Mouse (Mus musculus) hindlimb bud, embryonic 11.5 days (tissue): ENCODE data around the gene Atpaf2.

Experiments used
- DNase-seq: peaks from one replicate; pipeline ENCODE4 v3.0.0-alpha.2; 2012; ENCODE audit warnings: low read depth, low spot score; ENCODE audit errors: extremely low spot score

Gene Atpaf2

GRCm38 (mm10) chr11:60397172-60397571 is 21.1 kb downstream of the Atpaf2 start:
- no peak for DNase-seq

- DNase-seq: no peak
These were observed 21.7 kb downstream of the Atpaf2 start for GRCm38 (mm10) chr11:60396546-60396945.

- DNase-seq: no peak
These were observed 26.9 kb downstream of the Atpaf2 start for GRCm38 (mm10) chr11:60391346-60391745.

DNA sequence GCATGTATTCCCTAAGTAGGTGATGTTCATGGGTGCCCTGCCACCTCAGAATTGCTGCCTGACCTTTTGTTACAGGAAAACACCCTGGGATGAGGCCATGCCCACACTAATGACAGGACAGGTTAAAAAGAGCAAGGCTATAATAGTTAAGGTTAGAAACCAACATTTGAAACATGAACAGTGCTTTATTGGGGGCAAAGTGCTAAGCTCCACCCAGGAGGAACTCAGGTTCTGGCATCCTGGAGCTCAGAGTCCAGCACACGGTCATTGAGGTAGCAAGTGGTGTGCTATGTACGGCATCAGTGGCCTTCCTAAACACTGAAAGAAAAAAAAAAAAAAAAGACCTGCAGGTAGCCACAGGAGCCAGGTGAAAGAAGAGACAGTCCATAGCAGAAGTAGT is 30.3 kb downstream of the Atpaf2 start:
- no peak for DNase-seq

DNA sequence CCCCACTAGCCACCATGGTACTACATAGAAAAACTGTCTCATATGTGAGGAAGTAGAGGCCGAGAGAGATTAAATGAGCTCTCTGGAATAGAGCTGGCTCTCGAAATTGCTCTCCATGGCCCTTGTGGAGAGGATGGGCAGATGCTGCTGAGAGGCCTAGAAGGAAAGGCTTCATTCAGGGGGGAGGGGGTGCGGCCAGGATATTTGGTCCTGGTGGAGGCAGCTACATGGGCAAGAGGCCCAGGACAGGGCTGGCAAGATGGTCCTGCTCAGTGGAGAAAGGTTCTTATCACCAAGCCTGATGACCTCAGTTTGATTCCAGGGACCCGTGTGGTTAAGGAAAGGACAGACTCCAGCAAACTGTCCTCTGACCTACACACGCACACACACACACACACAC is 32.3 kb downstream of the Atpaf2 start:
- DNase-seq: no peak

- no peak for DNase-seq
These were observed 33.4 kb downstream of the Atpaf2 start for GRCm38 (mm10) chr11:60384762-60385421.

DNA sequence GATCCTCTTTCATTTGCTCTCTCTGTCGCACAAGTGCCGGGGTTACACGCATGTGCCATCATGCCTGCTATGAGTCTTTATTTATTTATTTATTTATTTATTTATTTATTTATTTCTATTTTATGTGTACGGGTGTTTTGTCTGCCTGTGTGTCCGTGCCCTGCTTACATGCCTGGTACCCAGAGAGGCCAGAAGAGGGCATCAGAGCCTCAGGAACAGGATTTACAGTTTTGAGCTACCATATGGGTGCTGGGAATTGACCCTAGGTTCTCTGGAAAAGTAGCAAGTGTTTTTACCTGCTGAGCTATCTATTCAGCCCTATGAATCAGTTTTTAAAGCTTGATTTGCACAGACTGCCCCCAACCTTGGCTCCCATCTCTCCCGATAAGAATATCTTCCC is 34.7 kb downstream of the Atpaf2 start:
- DNase-seq: no peak

GRCm38 (mm10) chr11:60374481-60374880 is 43.8 kb downstream of the Atpaf2 start:
- DNase-seq: no peak

DNA sequence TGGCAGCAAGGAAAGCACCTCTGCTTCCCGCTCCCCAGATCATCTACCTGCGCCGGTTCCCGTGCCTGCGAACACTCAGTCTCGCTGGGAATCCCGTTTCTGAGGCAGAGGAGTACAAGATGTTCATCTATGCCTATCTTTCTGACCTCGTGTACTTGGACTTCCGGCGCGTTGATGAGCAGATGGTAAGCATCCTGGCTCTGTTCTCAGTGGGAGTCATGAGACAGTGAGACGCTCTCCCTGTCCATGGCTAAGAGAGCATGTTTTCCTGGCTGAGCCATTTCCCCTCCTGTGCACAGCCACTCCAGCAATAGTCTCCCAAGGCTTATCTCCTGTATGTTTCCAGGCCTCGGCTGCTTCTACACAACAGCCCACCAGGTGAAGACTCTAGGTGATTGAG is 47.8 kb downstream of the Atpaf2 start:
- DNase-seq: no peak

GRCm38 (mm10) chr11:60369448-60369847 is 48.8 kb downstream of the Atpaf2 start:
- no peak for DNase-seq

- DNase-seq: no peak
These were observed 49.3 kb downstream of the Atpaf2 start for GRCm38 (mm10) chr11:60368909-60369308.

- DNase-seq: no peak
These were observed 51.0 kb downstream of the Atpaf2 start for GRCm38 (mm10) chr11:60367256-60367655.

DNA sequence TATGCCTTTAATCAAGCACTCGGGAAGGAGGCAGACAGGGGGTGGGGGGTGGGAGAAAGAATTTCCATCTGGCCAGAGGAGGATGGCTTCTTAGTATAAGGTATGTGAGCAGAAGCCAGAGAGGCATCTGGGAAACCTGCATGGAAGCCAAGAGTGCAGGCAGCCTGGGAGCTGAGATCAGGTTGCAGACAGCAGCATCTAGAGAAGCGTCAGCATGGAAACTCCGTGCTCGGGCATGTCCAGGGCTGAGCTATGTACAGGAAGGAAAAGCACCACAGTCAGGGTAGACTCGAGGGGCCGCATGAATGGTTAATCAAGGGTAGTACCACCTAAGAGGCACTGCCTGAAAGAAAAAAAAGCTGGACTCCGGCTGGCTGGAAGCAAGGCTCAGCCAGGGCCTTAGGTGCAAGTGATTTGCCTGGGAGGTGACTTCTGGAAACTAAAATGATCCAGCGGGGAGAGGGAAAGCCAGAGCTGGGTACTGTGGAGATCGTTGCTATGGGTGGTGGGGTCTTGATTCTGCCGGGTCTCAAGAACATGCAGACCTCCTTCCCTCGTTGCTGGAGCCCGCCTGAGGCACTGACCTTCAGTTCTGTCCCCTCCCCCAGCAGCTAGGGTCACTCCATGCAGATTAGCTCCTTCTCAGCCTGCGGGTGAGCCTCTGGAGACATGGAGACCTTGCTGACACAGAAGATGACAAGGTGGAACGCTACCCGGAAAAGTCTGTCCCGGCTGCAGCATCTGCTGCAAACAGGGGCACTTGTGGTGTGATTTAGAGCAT is 51.8 kb downstream of the Atpaf2 start:
- DNase-seq: no peak

- no peak for DNase-seq
These were observed 57.5 kb downstream of the Atpaf2 start for GRCm38 (mm10) chr11:60360631-60361201.

- DNase-seq: no peak
These were observed 58.3 kb downstream of the Atpaf2 start for GRCm38 (mm10) chr11:60359936-60360335.

GRCm38 (mm10) chr11:60359138-60359537 is 59.1 kb downstream of the Atpaf2 start:
- DNase-seq: no peak

DNA sequence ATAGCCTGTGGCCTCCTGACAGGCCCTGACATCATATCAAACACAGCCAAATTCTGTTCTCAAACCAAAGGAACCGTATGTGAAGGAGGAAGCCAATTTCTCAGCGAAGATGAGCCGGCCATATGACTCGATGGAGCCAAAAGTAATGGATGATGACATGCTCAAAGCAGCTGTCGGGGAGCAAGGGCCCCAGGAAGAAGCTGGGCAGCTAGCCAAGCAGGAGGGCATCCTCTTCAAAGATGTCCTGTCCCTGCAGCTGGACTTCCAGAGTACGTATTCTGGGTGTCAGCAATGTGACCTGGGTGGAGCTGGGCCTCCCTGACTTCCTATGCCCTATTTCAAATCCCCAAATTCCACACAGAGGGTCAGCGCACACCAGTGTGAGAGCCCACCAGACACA is 59.7 kb downstream of the Atpaf2 start:
- DNase-seq: no peak

DNA sequence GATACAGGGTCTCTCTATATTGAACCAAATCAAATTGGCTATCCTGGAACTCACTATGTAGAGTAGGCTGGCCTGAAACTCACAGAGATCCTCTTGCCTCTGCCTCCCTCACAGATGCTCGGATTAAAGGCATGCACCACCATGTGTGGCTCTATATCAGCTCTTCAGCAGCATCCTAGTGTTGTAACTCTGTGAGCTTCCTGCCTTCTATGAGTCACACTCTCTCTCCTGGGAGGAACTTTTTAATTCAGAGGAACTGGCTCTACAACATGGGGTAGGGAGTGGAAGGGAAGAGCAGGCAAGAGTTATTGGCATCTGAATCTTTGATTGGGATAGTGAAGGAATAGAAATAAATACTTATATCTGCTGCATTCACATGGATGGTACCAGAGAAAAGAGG is 61.1 kb downstream of the Atpaf2 start:
- no peak for DNase-seq

DNA sequence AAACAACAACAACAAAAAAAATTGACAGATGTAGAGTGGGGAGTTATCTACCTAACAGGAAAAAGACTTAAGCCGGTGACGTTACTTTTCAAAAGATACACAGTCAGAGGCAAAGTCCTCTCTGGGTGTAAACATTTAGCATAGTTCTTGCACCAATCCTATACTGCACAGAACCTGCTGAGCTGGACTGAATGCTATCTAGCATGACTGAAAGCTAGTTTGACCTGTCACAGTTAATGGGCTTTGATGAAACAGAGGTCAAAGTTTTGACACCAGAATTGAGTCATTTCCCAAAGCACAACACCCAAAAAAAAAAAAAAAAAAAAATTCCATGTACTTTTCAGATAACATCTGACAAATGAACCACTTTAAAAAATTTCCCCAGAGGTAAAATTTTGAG is 62.3 kb downstream of the Atpaf2 start:
- DNase-seq: no peak

DNA sequence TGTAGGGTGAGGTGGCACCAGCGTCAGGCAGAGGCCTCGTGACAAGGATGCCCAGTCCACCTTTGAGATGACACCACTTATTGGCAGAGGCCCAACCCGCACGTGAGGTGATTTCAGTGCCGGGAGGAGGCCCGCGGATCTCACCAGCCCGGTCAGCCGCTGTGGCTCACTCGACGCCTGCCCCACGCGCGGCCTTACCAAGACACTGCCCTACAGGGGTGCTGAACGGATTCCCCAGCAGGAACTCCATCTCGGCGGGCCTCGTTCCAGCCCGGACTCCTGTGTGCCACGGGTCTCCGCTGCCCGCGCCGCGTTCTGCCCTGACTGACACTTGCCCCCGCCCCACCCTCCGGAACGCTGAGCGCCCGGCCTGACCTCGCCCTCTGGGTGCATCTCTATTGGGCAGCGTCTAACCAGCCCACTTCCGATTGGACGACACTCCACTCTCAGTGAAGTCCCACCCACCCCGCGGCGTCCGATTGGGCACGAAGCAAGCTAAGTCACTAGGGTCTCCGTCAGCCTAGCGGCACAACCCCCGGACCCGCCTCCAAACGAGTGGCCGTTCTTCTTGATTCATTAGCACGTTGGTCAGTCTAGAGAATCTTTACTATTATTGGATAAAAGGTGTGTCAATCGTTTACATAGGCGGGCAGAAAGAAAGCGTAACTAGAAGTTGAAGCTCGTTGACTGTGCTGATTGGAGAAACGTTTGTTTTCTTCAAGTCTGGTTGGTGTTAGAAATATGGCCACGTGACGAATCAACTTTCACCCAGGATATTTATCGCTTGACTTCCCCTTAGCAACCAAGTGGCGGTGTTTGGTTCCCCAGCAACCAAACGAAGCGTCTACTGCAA is 65.5 kb downstream of the Atpaf2 start, which contains the start of the genes Tom1l2 and Drc3:
Gene Tom1l2 (minus strand): TSS at position 347 of the 853 bp plus-strand sequence.
Gene Drc3 (plus strand): TSS at position 771 of the 853 bp plus-strand sequence.
- peak; percentile 100 for DNase-seq

GRCm38 (mm10) chr11:60351925-60352371 is 66.3 kb downstream of the Atpaf2 start:
- no peak for DNase-seq
